Mouse (Mus musculus): ENCODE measurements around the gene Gpr137b. TPM values are rescaled to one million over a fixed set of nuclear protein-coding genes. Genes with fewer than 3 reads are reported as not detected.
"Not testable (repeated sequence)": the region's sequence is repeated elsewhere in the genome, so short reads cannot be mapped to it uniquely, and the experiment has no call there.

Gpr137b gene
- polyA plus RNA-seq, 1 experiment from 2014 or later, result 18.3 TPM

GRCm38 (mm10) chr13:13358602-13359001 lies 35.2 kb downstream of the Gpr137b start:
- H3K27me3 ChIP-seq (ENCODE audit: control insufficient read depth, insufficient read depth, low read length); H3K9me3 ChIP-seq (ENCODE audit: control insufficient read depth, low read length); DNase-seq (ENCODE audit: low spot score); H3K4me2 ChIP-seq (ENCODE audit: low read depth, severe bottlenecking); H3K36me3 ChIP-seq (ENCODE audit: control insufficient read depth, insufficient read depth, low read length); ATAC-seq (ENCODE audit: insufficient number of reproducible peaks, low FRiP score, low TSS enrichment, low read depth); H3K27ac ChIP-seq (replicated peaks; ENCODE audit: low read depth, low read length); H3K9ac ChIP-seq (ENCODE audit: low read length); H3K4me1 ChIP-seq (ENCODE audit: control insufficient read depth, insufficient read depth, low read length); H3K4me3 ChIP-seq (ENCODE audit: low read depth, low read length): not testable (repeated sequence)
- 91% methylated on average over 7 of the region's 7 CpGs for WGBS

DNA sequence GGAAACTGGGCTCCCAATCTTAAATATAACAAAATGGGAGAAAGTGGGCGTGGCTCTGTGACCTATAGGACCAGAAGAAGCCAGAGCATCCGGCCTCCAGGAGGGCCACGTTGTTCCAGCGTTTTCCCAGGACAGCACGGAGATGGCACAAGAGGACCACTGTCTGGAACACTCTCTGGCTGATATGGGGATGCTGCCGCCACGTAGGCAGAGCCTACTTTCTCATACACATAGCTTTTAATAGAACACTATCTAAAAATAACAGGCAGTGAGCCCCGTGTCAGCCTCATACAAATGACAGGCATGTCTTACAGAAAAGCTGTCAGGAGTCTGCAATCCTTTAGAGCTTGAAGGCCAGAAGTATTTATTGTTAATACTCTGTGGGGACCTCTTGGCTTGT lies 35.7 kb downstream of the Gpr137b start:
- not testable (repeated sequence) for H3K36me3 ChIP-seq (ENCODE audit: control insufficient read depth, insufficient read depth, low read length); H3K4me2 ChIP-seq (ENCODE audit: low read depth, severe bottlenecking); H3K9me3 ChIP-seq (ENCODE audit: control insufficient read depth, low read length); H3K27me3 ChIP-seq (ENCODE audit: control insufficient read depth, insufficient read depth, low read length); DNase-seq (ENCODE audit: low spot score); H3K27ac ChIP-seq (replicated peaks; ENCODE audit: low read depth, low read length); H3K4me3 ChIP-seq (ENCODE audit: low read depth, low read length); H3K4me1 ChIP-seq (ENCODE audit: control insufficient read depth, insufficient read depth, low read length); ATAC-seq (ENCODE audit: insufficient number of reproducible peaks, low FRiP score, low TSS enrichment, low read depth); H3K9ac ChIP-seq (ENCODE audit: low read length)
- WGBS, result 93% methylated on average over 8 of the region's 8 CpGs

DNA sequence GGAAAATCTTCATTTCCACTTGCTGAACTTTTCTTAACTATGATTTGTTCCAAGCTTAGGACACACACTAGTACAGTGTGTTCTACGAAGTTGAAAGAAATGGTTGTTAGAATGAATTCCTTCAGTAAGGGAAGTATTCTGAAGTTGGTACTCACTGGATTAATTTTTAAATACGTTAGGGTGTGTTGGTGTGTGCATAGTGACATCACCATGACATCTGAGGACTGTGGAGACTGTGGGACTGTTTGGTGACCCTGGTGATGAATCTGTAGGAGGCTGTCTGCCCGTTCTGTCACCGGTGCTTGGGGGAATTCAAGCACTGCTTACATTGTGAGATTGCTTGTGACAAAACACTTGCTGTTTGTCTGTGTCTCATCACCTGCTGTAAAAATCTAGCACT lies 41.7 kb downstream of the Gpr137b start:
- DNase-seq (ENCODE audit: low spot score); H3K27me3 ChIP-seq (ENCODE audit: control insufficient read depth, insufficient read depth, low read length); H3K4me3 ChIP-seq (ENCODE audit: low read depth, low read length); H3K9me3 ChIP-seq (ENCODE audit: control insufficient read depth, low read length); ATAC-seq (ENCODE audit: insufficient number of reproducible peaks, low FRiP score, low TSS enrichment, low read depth); H3K36me3 ChIP-seq (ENCODE audit: control insufficient read depth, insufficient read depth, low read length); H3K4me1 ChIP-seq (ENCODE audit: control insufficient read depth, insufficient read depth, low read length); H3K27ac ChIP-seq (replicated peaks; ENCODE audit: low read depth, low read length); H3K9ac ChIP-seq (ENCODE audit: low read length); H3K4me2 ChIP-seq (ENCODE audit: low read depth, severe bottlenecking): not testable (repeated sequence)
- WGBS, result 88% methylated on average over 4 of the region's 4 CpGs

- not testable (repeated sequence) for H3K4me3 ChIP-seq (ENCODE audit: low read depth, low read length); H3K27ac ChIP-seq (replicated peaks; ENCODE audit: low read depth, low read length); H3K27me3 ChIP-seq (ENCODE audit: control insufficient read depth, insufficient read depth, low read length); H3K36me3 ChIP-seq (ENCODE audit: control insufficient read depth, insufficient read depth, low read length); ATAC-seq (ENCODE audit: insufficient number of reproducible peaks, low FRiP score, low TSS enrichment, low read depth); H3K9ac ChIP-seq (ENCODE audit: low read length); DNase-seq (ENCODE audit: low spot score); H3K9me3 ChIP-seq (ENCODE audit: control insufficient read depth, low read length); H3K4me1 ChIP-seq (ENCODE audit: control insufficient read depth, insufficient read depth, low read length); H3K4me2 ChIP-seq (ENCODE audit: low read depth, severe bottlenecking)
- WGBS, result 89% methylated on average over 7 of the region's 7 CpGs
Measured at GRCm38 (mm10) chr13:13350681-13351080, 43.1 kb downstream of the Gpr137b start.

DNA sequence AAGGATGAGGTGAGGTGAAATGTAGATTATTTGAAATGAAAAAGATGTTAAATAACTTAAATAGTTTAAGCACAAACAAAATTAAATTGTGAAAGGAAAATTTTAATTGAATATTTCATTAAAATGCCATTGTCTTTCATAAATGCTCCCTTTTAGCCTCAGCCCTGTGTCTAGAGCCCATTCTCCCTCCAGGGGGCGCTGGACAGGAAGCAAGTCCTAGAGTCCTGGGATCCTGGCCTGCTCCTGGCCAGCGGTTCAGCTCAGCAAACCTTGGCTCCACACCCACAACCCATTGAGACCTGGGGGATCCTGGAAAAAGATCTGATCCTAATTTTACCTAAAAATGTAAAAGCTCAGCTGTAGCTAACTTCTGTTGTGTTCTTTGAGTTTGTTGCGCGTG lies 44.5 kb downstream of the Gpr137b start:
- Histone ChIP-seq H3K27ac (replicated peaks; ENCODE audit: low read depth, low read length) (no peak overlapping the region), H3K9me3 (ENCODE audit: control insufficient read depth, low read length) (no peaks in the 10 kb centered on the region)
- DNase-seq (ENCODE audit: low spot score), result peak; percentile 51

DNA sequence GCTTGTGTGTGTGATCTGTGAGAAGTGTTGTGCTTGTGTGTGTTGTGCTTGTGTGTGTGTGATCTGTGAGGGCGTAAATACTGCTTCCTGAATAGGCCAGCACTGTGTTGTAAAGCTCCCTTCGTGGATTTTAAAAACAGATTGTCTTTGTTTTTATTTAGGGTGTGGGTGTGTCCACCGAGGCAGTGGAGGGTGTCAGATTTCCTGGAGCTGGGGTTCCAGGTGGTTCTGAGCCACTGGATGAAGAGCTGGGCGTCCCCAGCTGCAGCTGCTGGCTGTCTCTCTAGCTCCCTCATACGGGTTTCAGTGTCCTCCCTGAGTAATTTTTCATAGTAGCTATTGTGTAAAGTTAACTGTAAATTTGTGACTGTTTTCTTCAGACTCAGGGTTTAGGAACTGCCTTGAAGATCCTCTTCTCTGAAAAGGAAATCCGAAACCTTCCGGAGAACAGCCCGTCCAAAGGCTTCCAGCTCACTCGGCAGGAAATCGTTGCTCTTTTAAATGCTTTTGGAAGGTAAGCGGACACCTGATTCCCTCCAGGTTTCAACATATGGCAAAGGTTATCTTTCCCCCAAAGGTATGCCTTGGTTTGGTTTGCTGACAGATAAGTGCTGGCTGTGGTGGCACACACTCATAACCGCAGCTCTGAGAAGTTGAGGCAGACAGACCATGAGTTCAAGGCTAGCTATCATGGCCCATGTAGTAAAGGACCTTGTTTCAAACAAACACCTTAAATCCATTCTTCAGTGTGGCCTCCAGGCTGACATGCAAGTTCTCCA lies 46.0 kb downstream of the Gpr137b start:
- not testable (repeated sequence) for H3K27ac ChIP-seq (replicated peaks; ENCODE audit: low read depth, low read length); H3K27me3 ChIP-seq (ENCODE audit: control insufficient read depth, insufficient read depth, low read length); H3K4me1 ChIP-seq (ENCODE audit: control insufficient read depth, insufficient read depth, low read length); H3K9me3 ChIP-seq (ENCODE audit: control insufficient read depth, low read length); H3K4me2 ChIP-seq (ENCODE audit: low read depth, severe bottlenecking); H3K4me3 ChIP-seq (ENCODE audit: low read depth, low read length); H3K9ac ChIP-seq (ENCODE audit: low read length); H3K36me3 ChIP-seq (ENCODE audit: control insufficient read depth, insufficient read depth, low read length)
- ATAC-seq (ENCODE audit: insufficient number of reproducible peaks, low FRiP score, low TSS enrichment, low read depth) (peak; percentile 77; the same call in 1 of the 2 replicates), DNase-seq (ENCODE audit: low spot score) (peak; percentile 49)
- WGBS, result 18% methylated on average over 11 of the region's 12 CpGs

More for the DNA sequence above, 44.5 kb downstream of the Gpr137b start:
- no peak overlapping the region for H3K4me3 ChIP-seq (ENCODE audit: low read depth, low read length)
- ATAC-seq (ENCODE audit: insufficient number of reproducible peaks, low FRiP score, low TSS enrichment, low read depth), result no peak
- H3K4me2 ChIP-seq (ENCODE audit: low read depth, severe bottlenecking), result no peak overlapping the region
- no peaks in the 10 kb centered on the region for H3K36me3 ChIP-seq (ENCODE audit: control insufficient read depth, insufficient read depth, low read length)
- H3K4me1 ChIP-seq (ENCODE audit: control insufficient read depth, insufficient read depth, low read length), result no peaks in the 10 kb centered on the region
- no peaks in the 10 kb centered on the region for H3K27me3 ChIP-seq (ENCODE audit: control insufficient read depth, insufficient read depth, low read length)
- WGBS, result 69% methylated on average over 4 of the region's 4 CpGs
- H3K9ac ChIP-seq (ENCODE audit: low read length), result no peak overlapping the region

GRCm38 (mm10) chr13:13337361-13337760 lies 56.5 kb downstream of the Gpr137b start:
- H3K4me3 ChIP-seq (ENCODE audit: low read depth, low read length); H3K27me3 ChIP-seq (ENCODE audit: control insufficient read depth, insufficient read depth, low read length); DNase-seq (ENCODE audit: low spot score); H3K9me3 ChIP-seq (ENCODE audit: control insufficient read depth, low read length); H3K9ac ChIP-seq (ENCODE audit: low read length); ATAC-seq (ENCODE audit: insufficient number of reproducible peaks, low FRiP score, low TSS enrichment, low read depth); H3K36me3 ChIP-seq (ENCODE audit: control insufficient read depth, insufficient read depth, low read length); H3K4me1 ChIP-seq (ENCODE audit: control insufficient read depth, insufficient read depth, low read length); H3K27ac ChIP-seq (replicated peaks; ENCODE audit: low read depth, low read length); H3K4me2 ChIP-seq (ENCODE audit: low read depth, severe bottlenecking): not testable (repeated sequence)
- WGBS, result 96% methylated on average over 7 of the region's 8 CpGs

GRCm38 (mm10) chr13:13328876-13329275 lies 64.9 kb downstream of the Gpr137b start:
- H3K36me3 ChIP-seq (ENCODE audit: control insufficient read depth, insufficient read depth, low read length), result no peaks in the 10 kb centered on the region
- no peaks in the 10 kb centered on the region for H3K9me3 ChIP-seq (ENCODE audit: control insufficient read depth, low read length)
- H3K9ac ChIP-seq (ENCODE audit: low read length), result no peak overlapping the region
- 1% methylated on average over 2 of the region's 2 CpGs for WGBS
- ATAC-seq (ENCODE audit: insufficient number of reproducible peaks, low FRiP score, low TSS enrichment, low read depth) (no peak), DNase-seq (ENCODE audit: low spot score) (peak; percentile 82)
- H3K27me3 ChIP-seq (ENCODE audit: control insufficient read depth, insufficient read depth, low read length), result no peaks in the 10 kb centered on the region
- H3K4me3 ChIP-seq (ENCODE audit: low read depth, low read length), result no peak overlapping the region
- no peaks in the 10 kb centered on the region for H3K4me1 ChIP-seq (ENCODE audit: control insufficient read depth, insufficient read depth, low read length)
- H3K4me2 ChIP-seq (ENCODE audit: low read depth, severe bottlenecking), result no peak overlapping the region
- no peak overlapping the region for H3K27ac ChIP-seq (replicated peaks; ENCODE audit: low read depth, low read length)
